Mouse (Mus musculus) cerebellum, adult 11 months (tissue): ENCODE measurements at regions not wholly inside any gene's neighbourhood (a gene's known extent, or its start where the extent isn't known, plus 50 kb on each side); places are given as distances from the start of the nearest gene placed in this dataset.

Experiments
- DNase-seq: peaks from one replicate; pipeline ENCODE4 v3.0.0; 2022

DNA sequence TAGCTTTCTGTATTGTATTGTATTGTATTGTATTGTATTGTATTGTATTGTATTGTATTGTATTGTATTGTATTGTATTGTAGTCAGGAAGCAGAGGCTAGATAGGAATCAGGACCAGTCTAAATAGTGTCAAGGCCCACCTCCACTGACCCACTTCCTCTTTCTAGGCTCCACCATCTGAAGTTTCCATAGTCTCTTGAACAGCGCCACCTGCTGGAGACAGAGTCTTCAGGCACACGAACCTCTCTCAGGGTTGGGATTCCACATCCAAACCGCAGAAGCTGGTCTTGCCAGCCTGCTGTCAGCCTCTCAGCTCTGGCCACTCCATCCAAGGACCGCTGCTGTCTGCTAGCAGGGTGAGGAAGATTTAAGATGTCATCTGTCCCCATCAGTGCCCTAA is 234.6 kb downstream of the Cdh26 start:
- peak; percentile 31 for DNase-seq

DNA sequence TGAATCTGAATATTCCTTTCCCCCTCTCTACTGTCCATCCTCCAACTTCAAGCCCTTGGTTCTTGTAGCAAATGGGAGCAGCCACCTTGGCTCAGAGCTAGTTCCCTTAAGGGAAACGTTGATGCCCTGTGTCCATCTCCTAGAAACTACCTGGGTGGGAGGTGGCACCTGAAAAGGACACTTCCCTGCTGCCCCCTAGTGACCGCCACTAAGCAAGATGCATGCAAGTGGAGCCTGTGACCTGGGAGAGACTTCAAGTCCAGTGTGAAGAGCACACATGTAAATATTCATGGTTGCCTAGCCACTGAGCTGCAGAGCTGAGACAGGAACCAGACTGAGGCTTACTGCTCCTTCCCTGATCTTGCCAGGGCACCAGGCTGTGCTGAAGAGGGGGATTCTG is 238.1 kb downstream of the Cdh26 start:
- no peak for DNase-seq

DNA sequence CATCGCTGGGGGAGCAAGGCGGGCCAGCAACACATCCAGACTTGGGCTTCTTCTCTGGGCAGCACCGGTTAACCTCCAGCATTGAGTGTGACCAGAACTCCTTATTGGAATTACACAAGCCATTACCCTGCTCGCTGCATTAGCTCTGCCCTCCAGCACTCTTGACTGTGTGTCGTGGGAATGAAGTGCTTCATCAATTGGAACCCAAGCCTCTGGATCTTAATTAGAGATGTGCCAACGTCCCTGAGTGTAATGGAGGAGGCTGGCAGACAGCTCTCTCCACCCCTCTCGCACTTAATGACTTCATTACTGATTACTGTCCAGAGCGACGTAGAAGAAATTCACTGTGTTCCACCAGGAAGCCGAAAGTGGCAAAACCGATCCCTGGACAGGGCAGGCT is 240.6 kb downstream of the Cdh26 start:
- no peak for DNase-seq

DNA sequence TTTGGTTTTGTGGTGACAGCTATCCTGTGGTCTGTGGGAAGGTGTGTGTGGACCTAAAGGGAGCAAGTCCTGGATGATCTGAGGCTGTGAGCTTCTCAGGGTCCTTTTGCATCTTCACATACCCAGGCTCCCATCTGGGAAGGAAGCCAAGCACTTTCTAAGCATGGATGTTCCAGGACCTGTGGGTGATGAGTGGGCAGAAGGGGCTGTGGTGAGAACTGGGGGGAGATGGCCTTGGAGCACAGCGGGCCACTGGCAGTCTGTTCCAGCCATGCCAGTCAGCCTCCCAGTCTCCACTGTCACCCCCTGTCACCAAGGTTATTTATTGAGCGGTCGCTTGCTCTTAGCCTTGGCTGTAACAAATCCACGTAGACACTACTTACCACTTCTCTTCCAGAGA is 243.3 kb downstream of the Cdh26 start:
- DNase-seq, result no peak

DNA sequence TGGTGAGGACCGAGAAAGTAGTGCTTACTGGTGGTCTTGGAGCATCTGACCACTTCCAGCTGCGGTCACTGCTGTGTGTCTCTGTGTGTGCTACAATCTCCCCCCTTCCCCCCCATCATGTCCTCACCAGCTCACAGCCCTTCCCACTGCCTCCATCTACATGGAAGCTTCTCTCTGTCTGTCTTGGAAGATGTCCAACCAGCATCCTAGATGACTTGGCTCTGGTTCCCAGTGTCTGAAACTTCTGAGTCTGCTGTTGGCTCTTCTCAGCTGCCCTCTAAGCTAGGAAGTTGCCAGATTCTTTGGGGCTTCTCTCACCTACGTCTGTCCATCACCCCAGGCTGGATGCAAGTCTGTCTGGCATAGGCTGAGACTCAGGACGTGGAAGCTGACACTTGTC is 244.3 kb downstream of the Cdh26 start:
- DNase-seq, result no peak

DNA sequence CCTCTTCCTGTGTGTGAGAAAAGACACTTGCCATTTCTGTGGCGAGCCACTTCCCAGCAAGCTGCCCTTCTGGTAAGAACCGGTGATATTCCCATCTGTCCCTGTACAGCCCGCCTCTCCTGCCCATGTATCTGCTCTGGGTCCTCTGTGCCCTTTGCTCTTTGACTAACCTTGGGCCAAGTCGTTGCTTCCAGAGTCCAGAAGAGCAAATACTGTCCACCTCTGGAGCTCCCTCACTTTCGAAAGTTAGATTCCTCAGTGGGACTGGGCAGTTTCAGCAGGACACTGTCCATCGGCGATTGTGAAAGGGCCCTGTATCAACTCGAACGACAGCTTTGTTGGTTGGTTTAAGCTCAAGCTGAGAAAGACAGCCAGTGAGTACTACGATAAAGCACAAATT is 246.6 kb downstream of the Cdh26 start:
- DNase-seq, result no peak

DNA sequence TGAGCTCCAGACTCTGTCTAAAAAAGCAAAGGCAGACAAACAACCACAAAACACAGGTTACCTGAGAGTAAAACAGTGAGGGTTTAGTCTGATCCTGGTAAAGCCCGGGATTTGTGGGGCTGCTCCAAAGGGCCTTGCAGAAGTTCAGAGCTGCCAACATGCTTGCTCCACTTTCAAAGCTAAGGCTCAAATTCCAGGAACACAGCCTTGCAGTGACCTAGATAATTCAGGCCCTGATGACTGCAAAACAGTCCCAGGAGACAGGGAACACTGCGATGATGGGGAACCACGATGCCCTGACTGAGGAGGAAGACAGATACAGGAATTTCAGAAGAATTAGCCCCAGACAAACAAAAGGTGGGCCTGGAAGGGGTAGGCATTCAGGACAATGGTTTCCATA is 250.0 kb downstream of the Cdh26 start:
- DNase-seq, result no peak

DNA sequence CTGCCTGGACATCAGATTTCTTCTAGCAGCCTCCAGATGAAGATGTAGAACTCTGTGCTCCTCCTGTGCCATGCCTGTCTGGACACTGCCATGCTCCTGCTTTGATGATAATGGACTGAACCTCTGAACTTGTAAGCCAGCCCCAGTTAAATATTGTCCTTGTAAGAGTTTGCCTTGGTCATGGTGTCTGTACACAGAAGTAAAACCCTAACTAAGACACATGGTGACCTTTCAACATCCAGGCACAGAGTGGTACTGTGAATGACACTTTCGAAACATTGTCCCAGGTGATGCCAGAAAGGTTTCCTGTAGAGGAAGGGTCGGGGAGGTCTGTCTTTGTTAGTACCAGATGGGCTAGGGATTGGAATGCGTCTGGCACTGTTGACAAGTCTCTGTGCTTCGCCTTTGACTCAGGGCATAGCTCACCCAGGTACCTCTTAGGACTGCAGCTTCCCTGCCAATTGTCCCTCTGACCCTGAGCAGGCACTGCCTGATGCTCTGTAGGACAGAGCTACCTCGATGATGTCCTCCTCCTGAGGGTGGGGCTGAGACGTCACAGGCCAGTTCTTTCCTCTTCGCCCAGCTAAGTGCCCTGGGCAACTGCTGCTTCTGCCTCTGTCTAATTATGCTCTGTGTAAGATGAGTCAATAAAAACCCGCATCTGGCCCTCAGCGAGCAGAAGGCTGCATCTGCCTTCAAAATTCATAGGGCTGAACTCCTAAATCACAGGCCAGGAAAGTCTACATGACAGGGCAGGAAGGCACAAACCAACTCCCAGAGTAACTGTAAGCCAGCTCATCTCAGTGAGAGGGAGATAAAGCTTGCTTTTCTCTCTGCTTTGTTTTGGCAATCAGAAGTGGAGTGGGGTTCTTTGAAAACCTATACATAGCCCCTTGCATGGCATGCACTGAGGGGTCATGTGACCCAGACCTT is 254.0 kb downstream of the Cdh26 start:
- DNase-seq, result no peak

DNA sequence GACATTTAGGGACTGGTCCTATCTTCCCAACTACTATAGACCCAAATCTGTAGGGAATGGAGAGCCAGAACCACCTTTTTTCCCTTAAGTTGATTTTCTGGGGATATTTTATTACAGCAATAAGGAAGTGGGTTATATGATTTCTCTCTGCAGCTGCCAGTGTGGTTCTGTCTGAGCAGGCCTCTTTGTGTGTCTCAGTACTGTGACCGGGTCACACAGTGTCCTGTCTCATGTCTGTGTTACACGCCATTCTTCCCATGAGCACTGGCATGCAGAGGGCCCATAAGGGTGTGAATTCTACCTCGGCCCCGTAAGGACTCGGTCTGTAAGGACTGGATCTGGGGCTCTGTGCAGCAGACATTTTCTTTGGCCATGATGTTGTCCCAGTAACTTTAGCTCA is 254.9 kb downstream of the Cdh26 start:
- no peak for DNase-seq

DNA sequence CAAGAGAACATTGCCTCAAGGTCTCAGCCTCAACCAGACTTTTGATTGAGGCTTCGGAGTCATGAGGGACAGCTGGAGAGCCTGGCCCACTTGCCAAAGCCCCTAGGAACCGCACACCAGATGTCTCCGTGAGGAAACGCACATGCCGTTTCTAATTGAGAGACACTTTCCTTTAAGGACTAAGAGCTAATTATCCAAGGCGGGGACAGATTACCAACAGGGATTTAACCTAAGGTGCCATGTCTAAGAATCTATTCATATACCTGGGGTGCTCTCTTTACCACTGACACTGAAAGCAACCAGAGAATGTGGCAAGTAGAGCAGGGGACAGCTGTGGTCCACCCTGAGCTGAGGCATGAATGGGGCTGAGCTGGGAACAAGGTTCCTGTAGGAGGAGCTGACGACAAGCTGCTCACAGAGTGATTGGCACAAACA is 255.9 kb downstream of the Cdh26 start:
- no peak for DNase-seq

DNA sequence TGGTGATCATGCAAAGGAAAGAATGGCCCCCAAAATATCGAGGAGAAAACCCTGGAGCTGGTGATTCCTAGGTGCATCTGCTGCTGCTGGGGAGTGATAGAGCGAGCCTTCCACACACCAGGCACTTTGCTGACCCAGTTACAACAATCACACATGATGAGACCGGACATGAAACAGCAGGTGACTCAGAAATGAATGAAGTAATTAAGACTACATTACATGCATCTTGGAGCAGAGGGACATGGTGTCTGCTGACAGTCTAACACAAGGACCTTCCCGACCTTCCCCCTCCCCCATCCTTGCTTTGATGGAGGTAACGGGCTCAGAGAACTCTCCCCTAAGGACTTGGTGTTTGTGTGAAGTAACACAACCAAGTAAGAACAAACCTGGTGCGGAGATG is 258.3 kb downstream of the Cdh26 start:
- no peak for DNase-seq

DNA sequence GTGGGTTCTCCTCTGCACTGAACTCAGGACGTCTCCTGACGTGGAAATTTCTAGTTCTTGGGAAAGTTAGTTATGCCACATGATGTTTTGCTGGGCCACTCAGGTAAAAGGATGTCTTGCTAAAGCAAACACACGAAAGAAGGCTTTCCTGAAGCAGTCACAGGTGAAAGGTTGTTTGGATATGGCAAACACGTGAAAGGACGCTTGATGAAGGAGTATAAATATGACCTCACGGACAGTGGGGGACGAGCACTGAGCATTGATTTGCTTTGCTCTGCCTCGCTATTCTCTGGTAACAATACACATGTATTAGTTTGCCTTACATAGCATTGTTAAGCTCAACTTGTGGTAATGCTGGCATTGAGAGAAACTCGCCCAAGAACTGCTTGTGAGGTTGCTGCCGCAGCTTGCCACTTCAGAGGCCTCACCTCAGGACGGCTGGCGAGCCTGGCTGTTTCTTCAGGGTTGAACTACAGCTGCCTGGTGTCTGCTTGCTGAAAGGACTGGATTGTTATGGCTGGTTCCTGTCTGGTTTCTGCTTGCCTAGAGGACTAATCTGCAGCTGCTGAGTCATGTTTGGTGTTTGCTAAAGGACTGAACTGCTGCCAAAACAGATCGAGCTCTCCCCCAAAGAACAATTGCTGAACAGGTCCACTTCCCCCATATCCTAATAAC is 261.0 kb downstream of the Cdh26 start:
- DNase-seq, result no peak

DNA sequence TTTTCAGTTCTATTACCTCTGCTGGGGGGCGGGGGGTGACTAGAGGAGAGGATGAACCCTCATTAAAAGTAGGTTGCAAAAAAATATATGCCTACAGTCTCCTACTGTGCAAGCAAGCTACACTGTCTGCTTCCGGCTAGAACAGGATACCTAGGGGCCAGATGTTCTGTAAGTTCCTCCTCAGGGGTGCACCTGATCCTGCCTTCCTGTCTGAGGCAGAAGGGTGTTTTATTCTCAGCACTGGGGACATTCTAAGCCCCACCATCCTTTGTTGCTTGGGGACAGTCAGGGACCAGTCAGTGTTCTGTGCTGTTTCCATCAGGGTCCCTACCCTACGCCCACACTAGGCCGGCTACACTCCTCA is 261.5 kb downstream of the Cdh26 start:
- DNase-seq, result no peak

DNA sequence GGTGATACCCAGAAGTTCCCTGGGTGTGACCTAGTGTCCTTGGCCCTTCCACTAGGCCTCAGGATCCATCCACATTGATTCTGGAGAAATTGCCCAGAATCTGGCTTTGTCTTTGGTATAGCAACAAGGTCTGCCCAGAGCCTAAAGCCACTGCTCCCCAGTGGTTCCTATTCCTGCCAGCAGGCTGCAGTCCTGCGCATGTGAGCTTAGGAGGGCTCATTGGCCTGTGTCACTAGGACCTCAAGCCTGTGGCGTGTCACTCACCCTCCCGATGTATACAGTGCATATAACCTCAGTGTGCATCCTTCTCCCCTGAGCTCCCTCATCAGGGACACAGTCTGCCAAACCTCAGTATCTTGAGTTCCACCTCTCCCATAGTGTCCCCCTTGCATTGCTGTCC is 261.9 kb downstream of the Cdh26 start:
- no peak for DNase-seq

DNA sequence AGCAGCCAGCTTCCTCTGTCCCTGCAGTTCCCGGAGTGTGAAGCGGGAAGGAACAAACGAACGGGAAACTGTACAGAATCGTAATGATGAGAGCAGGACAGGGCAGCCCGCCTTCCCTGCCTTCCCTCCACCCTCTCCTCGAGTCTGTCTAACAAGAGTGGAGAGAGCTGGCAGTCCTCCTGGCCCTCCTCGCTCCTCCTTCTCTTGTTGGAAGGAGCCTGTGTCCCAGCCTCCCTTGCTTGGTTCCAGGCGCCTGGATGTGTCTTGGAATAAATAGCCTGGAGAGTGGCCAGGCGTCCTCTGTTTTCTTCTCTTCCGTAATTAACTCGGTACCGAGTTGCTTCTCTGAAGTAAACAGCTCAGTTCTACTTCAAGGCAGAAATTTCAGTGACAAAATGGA is 268.3 kb downstream of the Cdh26 start:
- DNase-seq, result peak; percentile 13

DNA sequence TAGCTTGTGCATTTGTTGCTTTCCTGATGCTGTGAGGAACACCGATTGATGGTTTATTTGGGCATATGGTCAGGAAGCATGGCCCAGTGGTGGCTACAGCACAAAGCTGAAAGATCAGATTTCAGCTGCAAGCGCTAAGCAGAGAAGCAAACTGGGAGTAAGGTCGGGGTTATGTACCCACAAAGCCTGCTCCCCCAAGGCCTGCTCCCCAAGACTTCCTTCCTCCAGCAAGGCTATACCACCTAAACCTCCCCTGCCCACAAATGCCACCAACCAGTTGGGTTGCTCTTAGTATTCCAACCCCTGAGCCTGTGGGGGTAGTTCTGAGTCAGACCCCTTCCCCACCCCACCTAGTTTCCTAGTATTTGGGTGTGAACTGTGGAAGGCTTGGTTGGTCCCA is 270.5 kb downstream of the Cdh26 start:
- DNase-seq, result no peak

DNA sequence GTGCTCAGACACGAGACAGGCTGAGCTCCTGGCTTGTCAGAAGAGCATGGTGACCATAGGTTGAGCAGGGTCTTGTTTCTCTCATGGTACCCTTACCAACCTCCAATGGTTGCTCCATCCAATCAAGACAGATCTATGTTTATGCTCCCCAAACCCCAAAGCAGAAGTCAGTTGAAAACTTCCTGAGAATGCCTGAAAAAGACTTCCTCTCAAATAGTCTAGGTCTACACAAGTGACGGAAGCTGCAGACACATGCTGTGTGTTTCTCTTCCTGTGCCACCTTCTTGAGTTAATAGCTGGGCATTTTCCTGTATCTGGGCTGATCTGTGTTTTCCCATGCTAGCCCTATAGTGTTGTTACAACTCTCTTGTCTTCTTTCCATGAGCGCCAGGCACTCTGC is 274.2 kb downstream of the Cdh26 start:
- DNase-seq, result no peak

DNA sequence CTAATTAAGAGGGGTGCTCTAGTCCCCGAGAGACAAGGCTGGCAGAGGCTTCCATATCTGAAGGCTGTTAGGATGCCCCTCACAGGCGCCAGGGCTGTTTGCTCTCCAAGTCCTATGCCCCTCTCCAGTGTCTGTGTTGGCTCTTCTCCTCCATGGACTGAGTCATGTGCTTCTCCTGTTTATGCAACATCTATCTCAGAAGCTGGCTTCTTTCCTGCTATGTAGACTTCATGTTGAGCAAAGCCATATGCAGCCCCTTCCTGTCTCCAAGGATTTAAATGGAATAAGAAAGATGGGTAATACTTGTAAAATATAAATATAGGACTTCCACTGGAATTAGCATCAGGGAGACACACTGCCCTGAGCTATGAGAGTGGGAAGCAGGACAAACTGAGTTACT is 278.3 kb downstream of the Cdh26 start:
- no peak for DNase-seq

DNA sequence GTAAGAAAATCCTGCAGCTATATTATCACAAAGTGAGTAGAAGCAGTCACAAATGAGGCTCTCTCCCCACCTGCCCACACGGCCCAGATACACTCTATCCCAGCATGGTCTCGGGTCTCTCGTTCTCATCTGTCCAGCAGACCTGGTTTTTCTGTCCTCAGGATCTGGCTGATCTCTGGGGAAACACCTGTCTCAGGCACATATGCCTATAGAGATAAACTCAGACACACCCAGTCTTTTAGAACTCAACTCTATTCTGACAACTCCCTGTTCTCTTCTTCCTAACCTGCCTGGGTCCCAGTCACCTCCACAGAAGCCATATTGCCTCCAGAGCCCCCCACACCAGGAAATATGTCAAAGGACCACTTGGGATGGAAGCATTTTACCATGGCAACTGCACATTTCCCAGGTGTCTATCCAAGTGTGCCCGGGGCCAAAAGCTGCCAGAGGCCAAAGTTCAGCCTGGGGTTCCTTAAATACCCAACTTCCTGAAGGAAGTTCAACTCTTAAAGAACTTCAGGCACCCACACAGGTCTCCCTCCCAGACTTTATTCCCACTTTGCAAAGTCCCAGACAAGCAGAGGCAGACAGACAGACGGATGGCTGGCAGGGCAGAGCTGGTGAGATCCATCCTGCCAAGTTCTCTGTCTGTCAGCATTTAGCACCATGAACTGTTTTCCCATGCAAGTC is 279.0 kb downstream of the Cdh26 start:
- DNase-seq, result no peak

DNA sequence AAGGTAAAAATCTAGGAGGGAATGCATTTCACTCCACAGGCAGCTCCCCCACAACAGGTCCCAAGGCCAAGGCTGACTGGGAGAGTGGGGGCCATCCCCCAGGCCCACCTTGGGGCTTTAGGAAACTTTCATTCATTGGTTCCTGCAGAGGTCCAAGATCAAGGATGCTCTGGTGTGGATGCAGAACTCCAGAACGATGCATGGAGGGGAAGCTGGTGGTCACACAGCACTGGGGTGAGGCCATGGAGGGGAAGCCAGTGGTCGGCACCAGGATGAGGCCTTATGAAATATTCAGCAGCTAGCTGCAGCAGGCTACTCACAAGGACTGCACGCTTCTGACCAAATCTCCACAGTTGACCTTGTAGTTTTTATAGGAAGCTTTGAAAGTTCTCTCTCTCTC is 279.7 kb downstream of the Cdh26 start:
- no peak for DNase-seq

DNA sequence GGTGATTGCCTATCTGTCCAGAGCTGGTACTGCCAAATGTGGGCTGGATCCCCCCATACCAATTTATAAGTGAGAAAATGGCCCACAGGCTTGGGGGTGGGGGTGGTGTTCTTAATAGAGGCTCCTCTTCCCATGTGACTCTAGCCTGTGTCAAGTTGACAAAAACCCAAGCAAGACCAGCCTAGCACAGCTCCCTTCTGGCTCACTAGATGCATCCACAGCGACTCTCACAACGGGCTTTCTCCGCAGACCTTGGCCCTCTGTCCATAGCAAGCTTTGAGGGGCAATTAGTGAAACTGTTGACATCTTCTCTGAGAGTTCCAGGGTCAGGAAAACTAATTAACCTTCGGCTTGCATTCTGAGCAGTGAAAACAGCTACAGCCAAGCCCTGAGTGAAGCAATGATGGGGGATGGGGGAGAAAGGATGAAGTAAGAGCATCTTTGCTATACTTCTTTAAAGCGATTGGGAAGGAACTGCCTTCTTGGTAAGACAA is 281.3 kb downstream of the Cdh26 start:
- DNase-seq, result no peak

DNA sequence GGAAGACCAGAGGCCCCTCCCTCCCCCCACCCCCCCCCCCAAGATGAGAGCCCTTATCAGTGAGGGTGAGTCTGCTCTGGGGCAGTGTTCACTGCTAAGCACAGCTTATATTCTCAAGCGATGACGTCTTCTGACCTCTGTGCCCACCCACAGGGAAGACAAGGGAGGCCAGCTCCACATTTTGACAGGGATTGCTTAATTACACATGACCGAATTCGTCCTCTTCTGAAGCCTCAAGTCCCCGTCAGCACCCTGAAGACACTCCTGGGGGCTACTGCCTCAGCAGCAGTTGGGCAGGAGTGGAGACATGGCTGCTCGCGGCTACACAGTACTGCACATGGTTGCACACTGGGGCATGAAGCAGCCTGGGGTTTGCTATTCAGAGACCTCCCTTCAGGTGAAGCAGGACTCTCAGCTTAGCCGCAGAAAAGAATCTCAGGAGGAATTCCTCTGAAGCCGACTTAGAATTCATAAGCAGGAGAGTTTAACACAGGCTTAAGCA is 282.1 kb downstream of the Cdh26 start:
- no peak for DNase-seq

DNA sequence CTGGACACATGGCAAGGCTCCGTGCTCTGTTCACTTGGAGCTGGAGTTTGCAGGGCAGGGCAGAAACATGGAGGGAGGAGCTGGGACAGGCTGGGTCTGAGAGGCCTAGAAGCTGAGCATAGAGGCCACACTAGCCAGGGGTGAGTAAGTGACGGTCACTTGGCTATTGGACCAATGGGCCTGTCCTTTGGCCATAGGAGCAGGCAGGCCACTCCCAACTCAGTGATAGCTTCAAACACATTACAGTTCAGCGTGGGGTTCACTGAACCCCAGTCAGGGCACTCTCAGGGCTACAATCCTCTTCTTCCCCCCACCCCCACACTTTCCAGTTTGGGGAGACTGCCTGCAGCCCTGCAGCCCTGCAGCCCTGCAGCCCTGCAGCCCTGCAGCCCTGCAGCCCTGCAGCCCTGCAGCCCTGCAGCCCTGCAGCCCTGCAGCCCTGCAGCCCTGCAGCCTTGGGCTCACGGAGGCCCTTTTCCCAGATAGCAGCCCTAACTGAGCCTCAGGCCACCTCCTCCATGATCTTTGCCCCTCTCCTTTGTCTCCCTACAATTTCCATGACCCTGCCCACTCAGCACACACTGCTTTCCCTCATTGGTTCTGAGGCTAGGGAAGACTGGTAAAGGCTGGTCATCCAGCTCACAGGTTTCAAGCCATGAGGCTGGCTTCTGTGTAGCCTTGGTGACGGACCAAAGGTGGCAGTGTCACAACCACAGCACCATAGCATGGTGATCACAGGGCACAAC is 285.3 kb downstream of the Cdh26 start:
- no peak for DNase-seq
